Mouse (Mus musculus) bone marrow macrophage, adult 2 months (primary cell): ENCODE measurements around the gene Fbxo47. TPM values are rescaled to one million over a fixed set of nuclear protein-coding genes. Genes with fewer than 3 reads are reported as not detected.

Experiments used
- H3K27ac ChIP-seq: 2 replicates; pipeline ENCODE4 v1.5.1; 2012; ENCODE audit warnings: low read depth, low read length; ENCODE audit not compliant: insufficient read depth
- H3K4me1 ChIP-seq: 2 replicates; pipeline ENCODE4 v1.6.1; 2012; ENCODE audit warnings: low read length; ENCODE audit not compliant: control insufficient read depth, insufficient read depth
- H3K4me3 ChIP-seq: 2 replicates; pipeline ENCODE4 v1.5.1; 2012; ENCODE audit warnings: mild to moderate bottlenecking, low read length, moderate library complexity; ENCODE audit not compliant: insufficient read depth
- CTCF ChIP-seq: IDR thresholded peaks from 2 replicates; pipeline ENCODE4 v1.5.1; 2012; ENCODE audit warnings: low read depth, mild to moderate bottlenecking, low read length, moderate library complexity
- POLR2A ChIP-seq: IDR thresholded peaks from 2 replicates; pipeline ENCODE4 v1.6.1; 2012; ENCODE audit warnings: mild to moderate bottlenecking, low read depth, low read length, borderline replicate concordance
- polyA plus RNA-seq: library from polyadenylated mRNA; stranded (reverse); fragments of >200 nt; gene quantifications from 2 replicates; pipeline ENCODE4 v1.2.4, GENCODE M21; 2012; ENCODE audit not compliant: missing spikeins, insufficient read depth, insufficient read length

Gene Fbxo47
- polyA plus RNA-seq, 1 experiment, result 0.67 TPM

DNA sequence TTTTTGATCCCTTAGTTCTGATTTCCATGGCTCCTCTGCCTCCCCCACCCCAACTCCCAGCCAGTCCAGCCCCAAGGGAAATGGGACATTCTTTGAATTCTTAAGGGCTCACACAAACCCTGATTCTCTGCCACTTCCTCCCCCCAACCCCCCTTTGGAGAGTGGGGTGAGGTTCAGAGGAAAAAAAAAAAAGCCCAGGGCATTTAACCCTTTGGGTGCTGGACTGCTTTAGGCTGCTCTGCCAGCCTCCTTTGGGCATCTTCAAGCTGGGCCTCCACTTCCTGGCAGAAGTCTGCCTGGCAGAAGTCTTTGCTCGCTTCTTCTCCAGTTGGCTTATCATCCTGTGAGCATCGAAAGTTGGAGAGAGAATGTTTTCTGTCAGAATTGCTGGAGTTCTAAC lies 75.9 kb downstream of the Fbxo47 start:
- no peak for TF ChIP-seq POLR2A
- no peak for TF ChIP-seq CTCF
- H3K4me3 ChIP-seq, result no peak overlapping the region
- H3K27ac ChIP-seq, result no peak overlapping the region
- peaks cover 61% of the 10 kb centered on the region for H3K4me1 ChIP-seq

DNA sequence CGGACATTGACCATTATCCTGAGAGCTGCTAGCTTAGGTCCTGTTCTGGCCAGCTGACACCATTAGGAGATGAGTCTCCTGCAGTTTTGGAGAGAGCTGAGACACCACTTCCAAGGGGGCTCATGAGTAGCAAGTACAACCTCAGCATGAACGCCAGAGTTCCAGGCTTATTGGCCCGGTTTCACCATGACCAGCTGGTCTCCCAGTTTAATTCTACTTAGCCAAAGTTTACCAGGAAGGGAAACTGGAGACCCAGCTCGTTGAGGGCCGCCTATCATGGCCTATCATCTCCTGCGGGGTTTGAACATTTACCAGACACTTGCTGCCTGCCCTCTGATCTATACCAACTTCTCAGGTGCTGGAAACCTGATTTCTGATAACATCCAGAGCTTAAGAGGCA lies 76.3 kb downstream of the Fbxo47 start:
- Histone ChIP-seq H3K4me3 (no peak overlapping the region), H3K27ac (no peak overlapping the region), H3K4me1 (peaks cover 61% of the 10 kb centered on the region)
- TF ChIP-seq CTCF (no peak), POLR2A (no peak)

DNA sequence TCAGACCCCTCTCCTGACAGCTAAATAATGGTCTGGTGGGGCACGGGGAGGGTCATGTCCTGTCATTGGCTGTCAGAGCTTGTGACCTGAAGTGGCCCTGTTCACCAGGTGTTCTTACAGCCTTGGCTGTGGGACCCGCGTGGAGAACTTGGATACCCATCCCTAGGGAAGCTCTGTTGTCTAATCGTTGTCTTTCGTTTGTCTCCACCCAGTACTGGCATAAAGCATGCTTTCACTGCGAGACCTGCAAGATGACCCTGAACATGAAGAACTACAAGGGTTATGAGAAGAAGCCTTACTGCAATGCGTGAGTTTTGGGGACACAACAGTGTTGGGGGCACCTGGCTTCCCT lies 77.4 kb downstream of the Fbxo47 start:
- H3K27ac ChIP-seq, result no peak overlapping the region
- TF ChIP-seq POLR2A (no peak), CTCF (no peak)
- H3K4me3 ChIP-seq, result no peak overlapping the region
- H3K4me1 ChIP-seq, result peaks cover 70% of the 10 kb centered on the region

DNA sequence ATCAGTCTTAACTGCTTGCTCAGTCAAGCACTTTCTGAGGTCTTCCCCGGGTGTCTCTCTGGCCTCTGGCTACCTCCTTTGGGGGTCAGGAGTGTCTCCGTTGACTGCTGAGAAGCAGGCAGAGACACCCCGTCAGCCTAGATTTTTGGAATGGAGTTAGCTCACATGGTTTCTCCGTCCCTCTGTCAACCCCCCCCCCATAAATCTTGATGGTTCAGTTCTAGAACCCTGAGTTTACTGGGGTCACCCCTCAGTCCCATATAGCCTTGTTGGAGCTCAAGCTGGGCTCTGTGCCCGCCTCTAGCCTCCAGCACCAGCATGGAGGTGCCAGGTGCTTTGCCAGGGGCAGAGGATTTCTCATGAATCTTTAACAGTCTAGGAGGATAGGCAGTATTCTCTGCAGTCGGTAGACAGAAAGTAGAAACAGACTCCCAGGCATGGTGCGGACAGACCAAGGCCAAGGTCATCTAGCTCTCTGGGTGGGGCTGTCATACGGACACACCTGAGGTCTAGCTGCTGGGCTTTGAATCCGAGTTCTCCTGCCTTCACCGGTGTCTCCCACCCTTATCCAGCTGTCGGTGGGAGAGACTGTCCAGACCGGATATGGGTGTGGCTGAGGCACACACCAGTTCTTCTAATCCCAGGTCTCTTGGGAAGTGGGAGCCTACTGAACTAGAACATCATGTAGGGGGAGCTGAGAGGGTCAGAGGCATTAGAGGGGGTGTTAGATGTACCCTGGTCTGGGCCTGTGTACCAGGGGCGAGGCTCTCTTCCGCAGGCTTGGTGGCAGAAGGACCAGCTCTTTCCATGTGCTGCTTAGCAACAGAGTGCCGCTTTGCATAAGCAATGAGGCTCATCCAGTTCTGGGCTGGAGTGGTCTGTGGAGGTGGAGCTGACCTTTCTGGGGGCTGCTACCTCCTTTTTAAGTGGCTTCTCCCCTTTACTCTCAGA lies 78.0 kb downstream of the Fbxo47 start:
- H3K4me1 ChIP-seq, result peaks cover 76% of the 10 kb centered on the region
- TF ChIP-seq CTCF (no peak), POLR2A (no peak)
- H3K27ac ChIP-seq, result no peak overlapping the region
- no peak overlapping the region for H3K4me3 ChIP-seq

DNA sequence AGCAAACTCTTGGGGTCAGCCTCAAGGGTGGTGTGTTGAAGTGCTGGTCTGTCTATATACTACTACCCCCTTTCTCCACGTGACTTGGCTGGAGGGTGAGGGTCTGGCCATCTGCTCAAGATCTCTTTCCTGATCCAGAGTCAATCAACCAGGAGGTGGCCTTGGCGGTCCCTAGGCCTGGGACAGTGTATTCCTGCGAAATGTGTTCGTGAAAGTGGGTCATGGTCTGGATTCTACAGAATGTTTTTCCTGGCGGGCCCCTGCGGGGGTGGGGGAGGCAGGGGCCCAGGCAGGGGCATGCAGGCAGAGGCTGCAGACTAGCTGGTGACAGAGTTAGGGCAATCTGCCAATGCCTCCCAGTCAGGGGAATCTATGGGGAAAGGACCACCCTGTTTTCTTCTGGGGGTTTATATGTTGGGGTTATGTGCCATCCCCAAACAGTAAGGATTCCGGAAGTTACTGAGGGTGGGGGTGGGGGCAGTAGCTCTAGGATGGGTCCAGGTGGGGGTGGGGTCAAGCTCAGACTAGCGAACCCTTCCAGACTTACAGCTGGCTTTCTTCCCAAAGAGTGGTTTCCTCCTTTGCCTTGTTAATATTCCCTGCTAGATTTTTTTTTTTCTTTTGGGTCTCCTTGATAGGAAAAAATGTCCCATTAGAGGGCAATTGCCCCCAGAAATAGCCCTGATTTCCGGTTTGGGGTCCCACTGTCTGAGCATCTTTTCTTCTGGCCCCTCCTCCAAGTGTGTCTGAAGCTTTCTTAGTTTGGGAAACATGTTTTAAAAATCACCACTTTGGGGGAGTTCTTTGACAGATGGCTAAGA lies 78.9 kb downstream of the Fbxo47 start:
- H3K27ac ChIP-seq, result no peak overlapping the region
- TF ChIP-seq CTCF (no peak), POLR2A (no peak)
- no peak overlapping the region for H3K4me3 ChIP-seq
- H3K4me1 ChIP-seq, result peaks cover 71% of the 10 kb centered on the region

DNA sequence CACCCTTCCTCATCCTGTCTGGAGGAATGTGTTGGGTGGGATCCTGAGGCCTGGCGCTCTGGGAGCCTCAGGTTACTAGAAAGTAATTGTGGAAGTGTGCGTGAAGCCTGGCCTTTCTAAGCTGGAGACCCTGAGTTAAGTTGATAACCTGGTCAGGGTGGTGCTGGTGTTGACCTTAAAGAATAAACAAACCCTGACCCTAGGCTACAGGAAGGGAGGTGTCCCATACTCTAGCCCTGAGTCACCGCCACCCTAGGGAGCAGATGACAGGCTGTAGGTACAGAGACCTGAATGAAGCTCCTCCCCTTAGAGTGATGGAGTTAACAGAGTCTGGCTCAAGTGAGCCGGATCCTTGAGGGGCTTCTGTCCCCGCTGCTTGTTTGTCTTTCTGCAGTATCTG lies 80.1 kb downstream of the Fbxo47 start:
- no peak for TF ChIP-seq CTCF
- Histone ChIP-seq H3K4me1 (peaks cover 59% of the 10 kb centered on the region), H3K27ac (no peak overlapping the region), H3K4me3 (no peak overlapping the region)

Other genes starting within 250 kb of the Fbxo47 start
- 40.4 and 48.7 TPM in 2 replicates for gene Mllt6, start 220.7 kb downstream of the Fbxo47 start, polyA plus RNA-seq
- gene Cisd3, start 198.3 kb downstream of the Fbxo47 start, polyA plus RNA-seq, result 45.2 and 50.2 TPM in 2 replicates
- gene Pcgf2, start 183.7 kb downstream of the Fbxo47 start, polyA plus RNA-seq, result 12.3 and 13.6 TPM in 2 replicates
- 125 and 142 TPM in 2 replicates for gene Psmb3, start 180.8 kb downstream of the Fbxo47 start, polyA plus RNA-seq
- 25.3 and 26.0 TPM in 2 replicates for gene Pip4k2b, start 139.4 kb downstream of the Fbxo47 start, polyA plus RNA-seq
- gene Cwc25, start 117.6 kb downstream of the Fbxo47 start, polyA plus RNA-seq, result 19.1 and 19.8 TPM in 2 replicates
- gene 1700001P01Rik, start 108.2 kb downstream of the Fbxo47 start, polyA plus RNA-seq, result not detected in 2 replicates
- 854 and 1,184 TPM in 2 replicates for gene Rpl23, start 101.7 kb downstream of the Fbxo47 start, polyA plus RNA-seq
- gene Lasp1, start 85.2 kb downstream of the Fbxo47 start, polyA plus RNA-seq, result 194 and 201 TPM in 2 replicates
- 1.8 and 2.4 TPM in 2 replicates for gene B230217C12Rik, start 43.4 kb downstream of the Fbxo47 start, polyA plus RNA-seq
- gene Plxdc1, start 102.3 kb upstream of the Fbxo47 start, polyA plus RNA-seq, result 25.5 and 30.4 TPM in 2 replicates
- 128 and 134 TPM in 2 replicates for gene Arl5c, start 112.0 kb upstream of the Fbxo47 start, polyA plus RNA-seq
- gene Cacnb1, start 138.9 kb upstream of the Fbxo47 start, polyA plus RNA-seq, result 9.6 and 9.7 TPM in 2 replicates
- gene Rpl19, start 142.6 kb upstream of the Fbxo47 start, polyA plus RNA-seq, result 1,270 and 1,466 TPM in 2 replicates
- 4.1 and 4.3 TPM in 2 replicates for gene Stac2, start 169.3 kb upstream of the Fbxo47 start, polyA plus RNA-seq